Mouse (Mus musculus) layer of hippocampus, adult 2 months (tissue): ENCODE measurements around the gene Micu1. TPM values are rescaled to one million over a fixed set of nuclear protein-coding genes. Genes with fewer than 3 reads are reported as not detected.

ENCODE experiments used
- DNase-seq, 2 experiments: peaks; one replicate each; pipeline ENCODE4 v3.0.0; 2022; ENCODE audit warnings: low spot score in 2 of 2
- H3K27ac ChIP-seq: fragments of 200-600 bp; 2 replicates; pipeline ENCODE4 v1.8.1; 2022
- H3K4me3 ChIP-seq: fragments of 200-600 bp; 2 replicates; pipeline ENCODE4 v1.8.1; 2022; ENCODE audit warnings: mild to moderate bottlenecking
- CTCF ChIP-seq: fragments of 200-600 bp; conservative IDR thresholded peaks from 2 replicates; pipeline ENCODE4 v1.8.1; 2022; ENCODE audit warnings: antibody characterized with exemption, mild to moderate bottlenecking, moderate library complexity
- total RNA-seq, 2 experiments: library from RNA; stranded (reverse); gene quantifications; 2 replicates each; pipeline ENCODE4 v1.2.3; 2021

Gene Micu1
- total RNA-seq, 2 experiments from 2014 or later: 97.4 to 98.9 TPM

DNA sequence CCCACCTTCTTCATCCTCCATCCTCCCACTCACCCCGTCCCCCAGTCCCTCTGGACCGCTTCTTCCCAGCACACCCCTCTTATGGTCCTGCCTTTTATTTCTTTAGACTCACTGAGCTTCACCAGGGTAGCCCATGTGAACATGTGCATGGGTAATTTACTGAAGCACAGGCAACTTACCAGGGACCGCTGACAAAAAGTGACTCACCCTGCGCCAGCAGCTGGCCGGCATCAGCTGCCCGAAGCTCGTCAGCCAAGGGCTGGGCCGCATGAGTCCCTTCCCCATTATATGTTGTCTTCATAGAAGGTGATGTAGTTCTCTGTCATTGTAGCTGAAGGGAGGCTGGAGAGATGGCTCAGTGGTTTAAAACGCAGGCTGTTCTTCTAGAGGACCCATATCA lies 111.5 kb downstream of the Micu1 start:
- H3K4me3 ChIP-seq: no peak overlapping the region
- no peak for TF ChIP-seq CTCF
- peak overlapping the region; percentile 29; the same call in 1 of the 2 replicates for H3K27ac ChIP-seq
- DNase-seq: no peak

DNA sequence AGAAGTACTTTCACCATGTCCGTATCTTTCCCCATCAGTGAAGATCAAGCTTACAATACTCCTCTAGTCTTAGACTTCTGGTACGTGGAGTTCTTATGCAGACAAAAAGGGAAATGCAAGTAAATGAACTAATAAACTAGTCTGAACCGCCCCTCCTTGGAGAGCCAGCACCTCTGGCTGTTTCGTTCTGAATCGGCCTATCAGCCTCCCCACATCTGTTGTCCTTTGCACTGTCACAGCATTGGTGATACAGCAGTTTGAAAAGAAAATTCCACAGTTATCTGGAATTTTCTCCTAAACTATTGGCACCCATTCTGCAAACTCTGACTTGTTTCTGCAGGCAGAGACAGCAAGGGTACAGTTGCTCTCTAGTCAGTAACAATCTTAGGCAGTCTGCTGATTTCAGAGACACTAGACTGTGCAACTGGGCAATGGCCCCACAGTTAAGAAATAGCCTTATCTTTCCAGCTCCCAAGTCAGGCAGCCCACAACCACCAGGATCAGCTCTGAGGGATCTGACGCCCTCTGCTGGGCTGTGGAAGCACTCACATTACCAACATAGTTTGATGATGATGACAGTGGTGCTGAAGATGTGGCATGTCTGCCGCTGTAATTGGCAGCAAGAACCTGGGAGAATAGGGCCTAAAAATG lies 112.4 kb downstream of the Micu1 start:
- Histone ChIP-seq H3K27ac (peak overlapping the region; percentile 29), H3K4me3 (no peak overlapping the region)
- DNase-seq: peak in 1 of 2 experiments; percentile 38
- peak; percentile 79 for TF ChIP-seq CTCF

DNA sequence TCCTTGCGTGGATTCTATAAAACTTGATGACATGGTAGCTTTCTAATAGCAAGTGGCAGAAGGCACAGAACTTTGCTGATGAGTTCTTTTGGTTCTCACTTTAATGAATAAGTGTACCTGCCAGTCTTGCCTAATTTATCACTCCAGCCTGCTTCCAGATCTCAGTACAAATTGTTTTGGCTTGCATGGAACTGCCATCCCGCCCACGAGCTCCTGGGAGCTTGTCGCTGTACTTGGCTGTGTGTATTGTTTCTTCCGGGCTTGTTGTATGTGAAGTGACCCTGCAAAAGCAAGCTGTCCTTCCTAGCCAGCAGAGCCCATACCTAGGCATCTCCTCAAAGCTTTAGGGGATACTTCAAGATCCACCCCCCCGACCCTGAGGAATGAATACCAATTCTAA lies 114.3 kb downstream of the Micu1 start:
- DNase-seq: peak in 1 of 2 experiments; percentile 47
- peak overlapping the region; percentile 67 for H3K27ac ChIP-seq
- no peak overlapping the region for H3K4me3 ChIP-seq
- no peak for TF ChIP-seq CTCF

DNA sequence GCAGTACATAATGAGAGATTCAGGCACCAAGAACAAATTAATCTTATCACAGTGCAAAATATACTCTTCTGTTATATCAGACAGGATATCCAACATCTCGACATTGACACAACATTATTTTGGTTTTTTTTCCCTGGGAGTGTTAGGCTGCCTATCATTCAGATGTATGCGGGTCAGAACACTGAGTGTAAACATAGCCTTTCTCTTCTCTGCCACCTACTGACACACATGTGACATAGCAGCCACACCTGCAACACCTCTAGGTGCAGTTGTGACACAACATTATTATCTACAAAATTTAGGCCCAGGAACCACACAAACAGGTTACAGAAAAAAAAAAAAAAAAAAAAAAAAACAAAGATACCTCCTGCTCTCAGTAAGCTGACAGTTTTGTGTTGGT lies 115.3 kb downstream of the Micu1 start:
- DNase-seq: no peak
- TF ChIP-seq CTCF: peak; percentile 70
- no peak overlapping the region for H3K4me3 ChIP-seq
- H3K27ac ChIP-seq: 0 out of 2 replicates have a peak overlapping the region, but pooled peaks have one; percentile 28

DNA sequence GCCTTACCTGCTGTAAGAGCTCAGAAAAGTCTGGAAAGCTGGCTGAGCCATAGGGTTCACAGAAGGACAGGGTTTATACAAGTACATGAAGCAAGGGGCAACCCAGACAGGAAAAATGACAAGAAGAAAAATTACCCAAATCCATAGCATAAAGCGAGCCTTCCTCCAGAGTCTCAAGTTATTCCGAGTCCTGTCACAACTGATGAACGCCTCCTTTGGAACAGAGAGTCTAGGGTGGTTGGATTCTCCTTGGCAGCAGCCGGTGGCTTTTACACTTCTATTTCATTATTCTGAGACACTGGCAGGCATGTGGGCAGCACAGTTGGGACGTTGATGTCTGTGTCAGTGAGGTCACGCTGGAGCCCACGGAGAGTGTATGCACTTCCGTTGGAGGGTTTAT lies 115.7 kb downstream of the Micu1 start:
- no peak for TF ChIP-seq CTCF
- H3K27ac ChIP-seq: no peak overlapping the region
- no peak for DNase-seq
- no peak overlapping the region for H3K4me3 ChIP-seq

DNA sequence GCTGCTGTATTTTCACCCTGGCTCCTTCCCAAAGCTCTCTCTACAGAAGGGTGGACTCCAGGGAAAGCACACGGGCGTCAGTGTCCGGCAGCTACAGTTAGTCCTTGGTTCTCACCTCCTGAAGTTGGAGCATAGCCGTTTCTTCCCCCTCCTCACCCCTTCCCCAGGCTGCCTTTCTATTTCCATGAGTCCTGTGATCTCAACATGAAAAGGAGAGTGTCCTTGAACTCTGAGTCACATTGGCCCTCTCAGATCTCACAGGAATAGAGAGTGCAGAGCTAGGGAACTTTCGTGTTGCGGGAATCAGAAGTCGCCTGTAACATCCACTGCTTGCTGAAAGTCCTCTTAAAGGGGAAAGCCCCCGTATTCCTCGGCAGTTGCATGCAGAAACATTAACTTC lies 116.9 kb downstream of the Micu1 start:
- no peak for DNase-seq
- Histone ChIP-seq H3K27ac (no peak overlapping the region), H3K4me3 (no peak overlapping the region)
- TF ChIP-seq CTCF: no peak

DNA sequence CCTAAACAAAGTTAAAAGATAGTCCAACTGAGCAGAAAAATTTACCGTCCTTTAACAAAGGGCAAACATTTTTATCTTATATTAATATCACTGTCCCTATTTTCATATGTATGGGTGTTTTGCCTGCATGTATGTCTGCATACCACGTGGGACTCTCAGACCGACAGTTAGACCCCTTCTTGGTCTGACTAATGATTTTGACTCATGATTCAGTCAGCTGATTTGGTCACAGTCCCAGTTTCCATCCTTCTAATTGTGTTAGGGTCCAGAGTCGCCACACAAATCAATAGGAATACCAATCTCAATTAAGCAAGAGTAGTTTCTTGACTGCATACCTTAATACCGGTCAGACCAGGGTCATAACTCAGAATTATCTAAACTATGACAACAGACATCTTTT lies 118.6 kb downstream of the Micu1 start:
- no peak for TF ChIP-seq CTCF
- no peak for DNase-seq
- Histone ChIP-seq H3K27ac (no peak overlapping the region), H3K4me3 (no peak overlapping the region)

DNA sequence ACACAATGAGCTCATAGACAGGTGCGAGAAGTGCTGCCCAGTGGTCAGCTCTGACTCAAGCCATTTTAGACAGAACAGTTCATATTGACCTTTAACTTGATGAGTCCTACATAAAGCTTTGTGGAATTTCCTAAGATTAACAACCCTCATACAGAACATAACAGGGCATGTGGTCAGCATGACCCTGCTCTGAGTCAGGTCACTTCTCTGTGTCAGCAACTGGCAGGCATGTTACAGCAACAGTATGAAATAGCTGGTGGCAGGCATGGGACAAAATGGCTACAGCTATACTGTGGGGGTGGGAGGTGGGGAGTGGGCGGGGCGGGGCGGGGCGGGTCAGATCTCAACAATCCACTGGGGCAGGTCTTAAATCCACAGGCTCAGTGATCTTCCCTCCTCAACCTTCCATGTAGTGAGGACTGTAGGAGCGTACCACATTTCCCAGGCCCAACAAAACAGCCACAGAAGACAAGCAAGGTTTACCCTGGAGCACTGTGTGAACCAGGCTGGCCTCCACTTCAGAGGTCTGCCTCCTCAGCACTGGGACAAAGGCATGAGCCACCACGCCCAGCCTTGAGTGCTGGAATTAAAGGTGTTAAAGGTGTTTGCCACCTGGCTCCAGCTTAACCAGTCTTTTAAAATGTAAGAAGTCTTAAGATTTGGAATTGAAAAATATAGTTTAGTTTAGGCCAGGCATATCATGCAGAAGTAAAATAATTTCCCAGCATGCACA lies 119.2 kb downstream of the Micu1 start:
- DNase-seq: no peak
- TF ChIP-seq CTCF: no peak
- no peak overlapping the region for H3K4me3 ChIP-seq
- no peak overlapping the region for H3K27ac ChIP-seq

DNA sequence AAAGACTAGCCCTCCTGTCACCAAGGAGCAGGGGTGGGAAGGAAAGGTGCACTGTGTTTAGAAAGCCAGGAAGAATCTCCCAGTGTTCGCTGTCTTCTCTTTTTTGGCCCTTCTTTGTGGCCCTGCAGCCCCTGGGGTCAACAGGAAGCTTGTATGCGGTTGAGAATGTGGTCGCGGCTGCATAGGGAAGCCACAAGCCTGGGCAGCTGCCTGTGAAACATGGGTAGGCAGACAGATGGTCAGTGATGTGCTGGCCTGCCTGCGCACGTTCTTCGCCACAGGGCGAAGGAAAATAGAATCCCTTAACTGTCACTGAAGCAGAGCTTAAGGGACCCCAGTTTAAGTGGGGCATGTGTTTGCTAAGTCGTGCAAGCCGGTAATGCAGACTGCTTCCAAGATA lies 120.6 kb downstream of the Micu1 start:
- no peak for TF ChIP-seq CTCF
- no peak overlapping the region for H3K27ac ChIP-seq
- H3K4me3 ChIP-seq: no peak overlapping the region
- DNase-seq: no peak

DNA sequence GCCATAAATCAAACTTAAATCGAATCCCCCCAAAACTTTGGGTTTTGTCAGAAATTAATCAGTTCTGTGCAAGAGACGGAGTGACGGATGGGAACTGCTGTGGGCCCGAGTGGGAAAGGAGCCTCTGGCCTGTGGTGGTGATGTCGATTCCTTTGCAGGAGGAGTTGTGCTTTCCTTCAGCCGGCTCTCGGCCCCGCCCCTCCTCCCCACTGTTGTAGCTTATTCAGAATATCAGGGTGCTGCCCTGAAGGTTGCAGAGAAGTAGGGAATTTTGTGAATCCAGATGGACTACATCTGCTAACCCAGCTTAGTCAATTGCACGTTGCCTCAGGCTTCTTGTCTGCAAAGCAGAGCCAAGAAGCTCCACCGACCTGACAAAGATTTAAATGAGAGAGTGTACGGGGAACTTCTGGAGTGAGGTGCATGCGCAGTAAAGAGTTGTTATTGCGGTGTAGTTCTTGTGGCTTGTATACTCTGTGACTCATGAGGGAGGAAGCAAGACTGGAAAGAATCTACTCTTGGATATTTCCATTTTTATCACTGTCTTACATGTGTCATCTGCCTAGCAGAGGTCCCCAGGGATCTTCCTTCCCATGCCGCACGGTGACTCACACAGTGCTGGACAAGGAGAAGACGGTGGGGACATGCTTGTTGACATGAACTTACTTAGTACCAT lies 123.0 kb downstream of the Micu1 start:
- Histone ChIP-seq H3K4me3 (no peak overlapping the region), H3K27ac (peak overlapping the region; percentile 28; the same call in 1 of the 2 replicates)
- no peak for DNase-seq
- TF ChIP-seq CTCF: no peak

DNA sequence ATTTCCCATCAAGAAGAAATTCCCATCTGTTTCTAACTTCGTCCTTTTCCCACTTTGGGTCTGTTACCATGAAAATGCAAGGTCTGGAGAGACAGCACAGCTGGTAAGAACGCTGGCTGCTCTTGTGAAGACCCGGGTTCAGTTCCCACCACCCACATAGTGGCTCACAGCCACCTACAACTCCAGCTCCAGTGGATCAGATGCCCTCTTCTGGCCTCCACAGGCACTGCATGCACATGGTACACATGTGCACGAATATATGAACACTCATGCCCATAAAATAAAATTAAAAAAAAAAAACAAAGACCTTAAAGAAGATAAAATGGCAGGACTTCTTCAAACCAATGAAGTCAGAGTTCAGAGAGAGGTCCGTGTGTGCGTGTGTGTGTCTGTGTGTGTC lies 127.6 kb downstream of the Micu1 start:
- TF ChIP-seq CTCF: peak; percentile 56
- Histone ChIP-seq H3K27ac (no peak overlapping the region), H3K4me3 (no peak overlapping the region)
- DNase-seq: no peak

DNA sequence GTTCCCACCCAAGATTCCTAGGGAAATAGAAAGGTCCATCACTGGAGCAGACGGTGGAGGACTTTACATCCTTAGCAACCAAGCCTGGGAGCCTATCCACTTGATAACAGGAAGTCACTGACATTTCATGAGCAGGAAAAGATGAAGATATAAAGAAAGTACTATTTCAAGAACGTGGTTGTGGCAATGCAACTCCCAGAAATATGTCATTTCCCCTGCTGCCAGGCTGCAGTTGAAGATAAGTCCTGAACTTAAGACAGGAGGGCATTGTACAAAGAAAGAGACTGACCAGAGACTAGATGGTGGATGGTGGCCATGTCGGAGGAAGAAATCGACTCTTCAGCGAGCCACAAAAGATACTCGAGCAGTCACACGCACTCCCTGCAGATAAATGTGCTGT lies 129.7 kb downstream of the Micu1 start:
- no peak for DNase-seq
- Histone ChIP-seq H3K4me3 (no peak overlapping the region), H3K27ac (no peak overlapping the region)
- no peak for TF ChIP-seq CTCF
